Mouse (Mus musculus) heart, postnatal 4 days (tissue): Measurements from ENCODE around the gene Maats1. TPM values are rescaled to one million over a fixed set of nuclear protein-coding genes. Genes with fewer than 3 reads are reported as not detected.

Experiments
- DNase-seq: peaks from one replicate; pipeline ENCODE4 v3.0.0; 2021
- total RNA-seq, 2 experiments: library from RNA; stranded (reverse); gene quantifications; 2 replicates each; pipeline ENCODE4 v1.2.3; 2021

The Maats1 gene
- total RNA-seq, 2 experiments from 2014 or later, result 0.09 TPM; not detected in 1

GRCm38 (mm10) chr16:38370633-38371374 lies 28.9 kb upstream of the Maats1 start:
- DNase-seq, result peak; percentile 44

- DNase-seq, result no peak
Measured at GRCm38 (mm10) chr16:38369992-38370484, 28.1 kb upstream of the Maats1 start.

GRCm38 (mm10) chr16:38369431-38369830 lies 27.5 kb upstream of the Maats1 start:
- DNase-seq, result no peak

- DNase-seq, result no peak
Measured at GRCm38 (mm10) chr16:38369000-38369399, 27.1 kb upstream of the Maats1 start.

GRCm38 (mm10) chr16:38368336-38368735 lies 26.4 kb upstream of the Maats1 start:
- peak; percentile 59 for DNase-seq

GRCm38 (mm10) chr16:38366231-38366630 lies 24.3 kb upstream of the Maats1 start:
- DNase-seq, result no peak

- no peak for DNase-seq
Measured at GRCm38 (mm10) chr16:38365390-38365789, 23.4 kb upstream of the Maats1 start.

- peak; percentile 40 for DNase-seq
Measured at GRCm38 (mm10) chr16:38363657-38364056, 21.7 kb upstream of the Maats1 start.

GRCm38 (mm10) chr16:38363256-38363595 lies 21.3 kb upstream of the Maats1 start:
- no peak for DNase-seq

GRCm38 (mm10) chr16:38362493-38363255 lies 20.7 kb upstream of the Maats1 start:
- DNase-seq, result peak; percentile 33

- peak; percentile 85 for DNase-seq
Measured at GRCm38 (mm10) chr16:38361933-38362332, 20.0 kb upstream of the Maats1 start, which contains the start of gene Popdc2. Gene Popdc2, plus strand, starts transcription at chr16:38362209.

GRCm38 (mm10) chr16:38360317-38360716 lies 18.4 kb upstream of the Maats1 start:
- DNase-seq, result no peak

GRCm38 (mm10) chr16:38359857-38360256 lies 17.9 kb upstream of the Maats1 start:
- no peak for DNase-seq

GRCm38 (mm10) chr16:38359241-38359640 lies 17.3 kb upstream of the Maats1 start:
- DNase-seq, result no peak

GRCm38 (mm10) chr16:38358256-38358812 lies 16.4 kb upstream of the Maats1 start:
- DNase-seq, result no peak

GRCm38 (mm10) chr16:38354185-38354913 lies 12.4 kb upstream of the Maats1 start:
- no peak for DNase-seq

- DNase-seq, result no peak
Measured at GRCm38 (mm10) chr16:38353642-38354041, 11.7 kb upstream of the Maats1 start.

GRCm38 (mm10) chr16:38352851-38353250 lies 10.9 kb upstream of the Maats1 start:
- DNase-seq, result no peak

- peak; percentile 67 for DNase-seq
Measured at GRCm38 (mm10) chr16:38352031-38352430, 10.1 kb upstream of the Maats1 start.

GRCm38 (mm10) chr16:38350939-38351338 lies 9.0 kb upstream of the Maats1 start:
- DNase-seq, result no peak

- peak; percentile 71 for DNase-seq
Measured at GRCm38 (mm10) chr16:38350361-38350855, 8.5 kb upstream of the Maats1 start.

- DNase-seq, result no peak
Measured at GRCm38 (mm10) chr16:38349881-38350280, 7.9 kb upstream of the Maats1 start.
